Mouse (Mus musculus) MEL (cell line): ENCODE measurements around the gene Tprn. TPM values are rescaled to one million over a fixed set of nuclear protein-coding genes. Genes with fewer than 3 reads are reported as not detected.

Experiments
- DNase-seq: peaks from one replicate; pipeline ENCODE4 v3.0.0; 2011; ENCODE audit warnings: low read depth, low spot score
- H3K27ac ChIP-seq: 2 replicates; pipeline ENCODE4 v1.5.1; 2012; ENCODE audit warnings: low read depth, mild to moderate bottlenecking, control low read depth, low read length, moderate library complexity; ENCODE audit not compliant: control insufficient read depth
- H3K27me3 ChIP-seq, 2 experiments: fragments of 150-350 bp in 1 of 2; sonication (generic) in 1 of 2; 2 replicates each; pipeline ENCODE4 v1.6.1; 2012; ENCODE audit warnings: low read length in 2 of 2, mild to moderate bottlenecking in 2 of 2, improper control_type of control experiment in 1 of 2, moderate library complexity in 1 of 2; ENCODE audit not compliant: insufficient read depth in 2 of 2, control insufficient read depth in 1 of 2
- H3K36me3 ChIP-seq, 2 experiments: 2 replicates each; pipeline ENCODE4 v1.6.1; 2012 to 2014; ENCODE audit warnings: low read length in 2 of 2, improper control_type of control experiment in 1 of 2, inconsistent platforms in 1 of 2, mild to moderate bottlenecking in 1 of 2; ENCODE audit not compliant: insufficient read depth in 2 of 2, control insufficient read depth in 1 of 2
- H3K4me1 ChIP-seq, 2 experiments: fragments of 150-350 bp in 1 of 2; sonication (generic) in 1 of 2; 2 replicates each; pipeline ENCODE4 v1.6.1; 2012; ENCODE audit warnings: low read length in 2 of 2, improper control_type of control experiment in 1 of 2, mild to moderate bottlenecking in 1 of 2; ENCODE audit not compliant: insufficient read depth in 2 of 2, control insufficient read depth in 1 of 2
- H3K4me3 ChIP-seq, 2 experiments: fragments of 150-350 bp in 1 of 2; sonication (generic) in 1 of 2; 2 replicates each; pipeline ENCODE4 v1.5.1; 2012; ENCODE audit warnings: low read depth in 2 of 2, low read length in 2 of 2, mild to moderate bottlenecking in 2 of 2, moderate library complexity in 2 of 2, control low read depth in 1 of 2, improper control_type of control experiment in 1 of 2; ENCODE audit not compliant: control insufficient read depth in 1 of 2, insufficient read depth in 1 of 2
- H3K79me2 ChIP-seq: 2 replicates; pipeline ENCODE4 v1.6.1; 2012; ENCODE audit warnings: mild to moderate bottlenecking, low read length, moderate library complexity; ENCODE audit not compliant: control insufficient read depth, poor library complexity, insufficient read depth
- H3K9ac ChIP-seq: 2 replicates; pipeline ENCODE4 v1.6.1; 2012; ENCODE audit warnings: low read depth, mild to moderate bottlenecking, control low read depth, low read length, moderate library complexity; ENCODE audit not compliant: control insufficient read depth, poor library complexity, severe bottlenecking
- H3K9me3 ChIP-seq: fragments of 150-350 bp; sonication (generic); replicated peaks from 2 replicates; pipeline ENCODE4 v1.6.1; 2012; ENCODE audit warnings: mild to moderate bottlenecking, low read length, improper control_type of control experiment, moderate library complexity; ENCODE audit not compliant: insufficient read depth
- BHLHE40 ChIP-seq: IDR thresholded peaks from 2 replicates; pipeline ENCODE4 v1.6.1; 2012; ENCODE audit warnings: low read depth, mild to moderate bottlenecking, inconsistent platforms, low read length, improper control_type of control experiment, borderline replicate concordance
- CHD1 ChIP-seq: IDR thresholded peaks from 2 replicates; pipeline ENCODE4 v1.6.1; 2012; ENCODE audit warnings: low read depth, mild to moderate bottlenecking, inconsistent platforms, low read length, improper control_type of control experiment
- CTCF ChIP-seq, 3 experiments: IDR thresholded peaks in 2 of 3; conservative IDR thresholded peaks in 1 of 3; 2 replicates each; pipeline ENCODE4 v1.5.1; 2011 to 2012; ENCODE audit warnings: low read length in 3 of 3, low read depth in 2 of 3, mild to moderate bottlenecking in 2 of 3, improper control_type of control experiment in 1 of 3, inconsistent platforms in 1 of 3, mixed read lengths in 1 of 3, moderate library complexity in 1 of 3; ENCODE audit not compliant: control insufficient read depth in 1 of 3, insufficient read depth in 1 of 3, poor library complexity in 1 of 3, severe bottlenecking in 1 of 3
- E2F4 ChIP-seq: IDR thresholded peaks from 2 replicates; pipeline ENCODE4 v1.6.1; 2011; ENCODE audit warnings: low read depth, low read length, improper control_type of control experiment, borderline replicate concordance
- ELF1 ChIP-seq: IDR thresholded peaks from 2 replicates; pipeline ENCODE4 v1.6.1; 2014; ENCODE audit warnings: low read depth, mild to moderate bottlenecking, inconsistent platforms, low read length, improper control_type of control experiment, moderate library complexity
- ETS1 ChIP-seq: IDR thresholded peaks from 2 replicates; pipeline ENCODE4 v1.6.1; 2012; ENCODE audit warnings: low read depth, mild to moderate bottlenecking, inconsistent platforms, low read length, improper control_type of control experiment, moderate library complexity
- GABPA ChIP-seq: IDR thresholded peaks from 2 replicates; pipeline ENCODE4 v1.6.1; 2012; ENCODE audit warnings: low read depth, mild to moderate bottlenecking, inconsistent platforms, low read length, improper control_type of control experiment, moderate library complexity
- HCFC1 ChIP-seq: IDR thresholded peaks from 2 replicates; pipeline ENCODE4 v1.6.1; 2012; ENCODE audit warnings: low read depth, mild to moderate bottlenecking, inconsistent platforms, low read length, improper control_type of control experiment, moderate library complexity
- JUND ChIP-seq: IDR thresholded peaks from 2 replicates; pipeline ENCODE4 v1.6.1; 2011; ENCODE audit warnings: low read depth, mild to moderate bottlenecking, improper control_type of control experiment, low read length
- MAFK ChIP-seq: IDR thresholded peaks from 2 replicates; pipeline ENCODE4 v1.6.1; 2011; ENCODE audit warnings: low read depth, mild to moderate bottlenecking, low read length, improper control_type of control experiment, borderline replicate concordance
- MAX ChIP-seq: IDR thresholded peaks from 2 replicates; pipeline ENCODE4 v1.6.1; 2011; ENCODE audit warnings: low read length, improper control_type of control experiment
- MEF2A ChIP-seq: IDR thresholded peaks from 2 replicates; pipeline ENCODE4 v1.6.1; 2014; ENCODE audit warnings: low read depth, mild to moderate bottlenecking, inconsistent platforms, low read length, improper control_type of control experiment; ENCODE audit not compliant: poor library complexity, insufficient replicate concordance, severe bottlenecking; ENCODE audit errors: extremely low read depth
- MXI1 ChIP-seq: IDR thresholded peaks from 2 replicates; pipeline ENCODE4 v1.6.1; 2011; ENCODE audit warnings: mild to moderate bottlenecking, low read depth, low read length, improper control_type of control experiment
- MYB ChIP-seq: IDR thresholded peaks from 2 replicates; pipeline ENCODE4 v1.6.1; 2011; ENCODE audit warnings: mild to moderate bottlenecking, low read depth, low read length, improper control_type of control experiment
- MYC ChIP-seq: IDR thresholded peaks from 2 replicates; pipeline ENCODE4 v1.6.1; 2011; ENCODE audit warnings: low read depth, mild to moderate bottlenecking, low read length, improper control_type of control experiment, moderate library complexity
- NRF1 ChIP-seq: IDR thresholded peaks from 2 replicates; pipeline ENCODE4 v1.6.1; 2014; ENCODE audit warnings: low read depth, mild to moderate bottlenecking, inconsistent platforms, low read length, improper control_type of control experiment, moderate library complexity; ENCODE audit not compliant: poor library complexity, insufficient read depth, severe bottlenecking
- POLR2A ChIP-seq, 2 experiments: IDR thresholded peaks; 2 replicates each; pipeline ENCODE4 v1.6.1; 2011 to 2012; ENCODE audit warnings: low read length in 2 of 2, mild to moderate bottlenecking in 2 of 2, control low read depth in 1 of 2, improper control_type of control experiment in 1 of 2, low read depth in 1 of 2, moderate library complexity in 1 of 2; ENCODE audit not compliant: control insufficient read depth in 1 of 2, insufficient read depth in 1 of 2, poor library complexity in 1 of 2
- POLR2AphosphoS2 ChIP-seq: IDR thresholded peaks from 2 replicates; pipeline ENCODE4 v1.6.1; 2011; ENCODE audit warnings: low read length, improper control_type of control experiment
- POLR2AphosphoS5 ChIP-seq: IDR thresholded peaks from 2 replicates; pipeline ENCODE4 v1.6.1; 2012; ENCODE audit warnings: low read depth, borderline replicate concordance, mild to moderate bottlenecking, inconsistent platforms, low read length, moderate library complexity, mixed read lengths
- RAD21 ChIP-seq: IDR thresholded peaks from 2 replicates; pipeline ENCODE4 v1.6.1; 2011; ENCODE audit warnings: mild to moderate bottlenecking, low read depth, low read length, improper control_type of control experiment
- RCOR1 ChIP-seq: IDR thresholded peaks from 2 replicates; pipeline ENCODE4 v1.6.1; 2012; ENCODE audit warnings: low read depth, mild to moderate bottlenecking, inconsistent platforms, low read length, improper control_type of control experiment
- SIN3A ChIP-seq: IDR thresholded peaks from 2 replicates; pipeline ENCODE4 v1.6.1; 2012; ENCODE audit warnings: low read length, improper control_type of control experiment, inconsistent platforms
- SMC3 ChIP-seq: IDR thresholded peaks from 2 replicates; pipeline ENCODE4 v1.6.1; 2011; ENCODE audit warnings: low read depth, low read length, improper control_type of control experiment
- TAL1 ChIP-seq: IDR thresholded peaks from 2 replicates; pipeline ENCODE4 v1.6.1; 2012; ENCODE audit warnings: mild to moderate bottlenecking, inconsistent platforms, low read length, moderate library complexity, mixed read lengths
- TBP ChIP-seq: IDR thresholded peaks from 2 replicates; pipeline ENCODE4 v1.8.0; 2011; ENCODE audit warnings: low read depth, low read length, improper control_type of control experiment
- TCF12 ChIP-seq: IDR thresholded peaks from 2 replicates; pipeline ENCODE4 v1.6.1; 2014; ENCODE audit warnings: low read depth, mild to moderate bottlenecking, inconsistent platforms, low read length, improper control_type of control experiment, moderate library complexity
- ZC3H11A ChIP-seq: IDR thresholded peaks from 2 replicates; pipeline ENCODE4 v1.6.1; 2012; ENCODE audit warnings: low read depth, mild to moderate bottlenecking, inconsistent platforms, low read length, improper control_type of control experiment
- ZKSCAN1 ChIP-seq: IDR thresholded peaks from 2 replicates; pipeline ENCODE4 v1.6.1; 2012; ENCODE audit warnings: low read depth, mild to moderate bottlenecking, inconsistent platforms, low read length, improper control_type of control experiment, moderate library complexity
- ZMIZ1 ChIP-seq: IDR thresholded peaks from 2 replicates; pipeline ENCODE4 v1.6.1; 2012; ENCODE audit warnings: low read depth, mild to moderate bottlenecking, inconsistent platforms, low read length, improper control_type of control experiment, moderate library complexity
- ZNF384 ChIP-seq: IDR thresholded peaks from 2 replicates; pipeline ENCODE4 v1.6.1; 2012; ENCODE audit warnings: low read depth, mild to moderate bottlenecking, inconsistent platforms, low read length, improper control_type of control experiment
- polyA plus RNA-seq, 2 experiments: library from polyadenylated mRNA; stranded (reverse) in 1 of 2; unstranded in 1 of 2; fragments of >175 nt in 1 of 2; fragments of >200 nt in 1 of 2; gene quantifications; 2 replicates each; pipeline versions ENCODE4 v1.2.1 to v1.2.4; 2012; ENCODE audit warnings: low replicate concordance in 2 of 2, low read depth in 1 of 2; ENCODE audit not compliant: insufficient read length in 2 of 2, insufficient read depth in 1 of 2, missing spikeins in 1 of 2
- total RNA-seq: library from RNA; depleted of rRNA; stranded (reverse); fragments of 300-350 nt; gene quantifications from 2 replicates; pipeline ENCODE4 v1.2.3, GENCODE M21; 2012

The Tprn gene
- total and polyA plus RNA-seq, 3 experiments, result 32.9 to 50.8 TPM; not detected in 1

DNA sequence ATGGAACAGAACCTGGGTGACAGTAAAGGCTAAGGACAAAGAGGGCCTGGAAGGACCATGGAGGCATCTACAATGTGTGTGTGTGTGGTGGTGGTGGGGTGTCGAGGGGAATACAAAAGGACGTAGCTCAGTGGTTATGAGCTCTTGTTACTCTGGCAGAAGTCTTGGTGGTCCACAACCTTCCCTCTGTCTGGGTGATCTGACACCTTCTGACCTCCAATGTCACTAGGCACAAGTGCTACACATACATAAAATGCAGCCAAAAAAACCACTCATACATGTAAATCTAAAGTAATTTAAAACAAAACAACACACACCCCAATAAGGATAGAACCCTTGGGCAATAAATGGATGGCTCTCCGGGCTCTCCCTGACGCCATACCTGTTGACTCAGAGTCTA, 35.0 kb upstream of the Tprn start:
- peaks cover 17% of the 10 kb centered on the region for H3K79me2 ChIP-seq
- no peak for TF ChIP-seq SMC3
- TF ChIP-seq RAD21, result no peak
- no peak for TF ChIP-seq MXI1
- TF ChIP-seq HCFC1, result no peak
- no peak for TF ChIP-seq CTCF (IDR thresholded peaks at IDR 0.05 in 2 of 3, conservative IDR thresholded peaks at IDR 0.05 in 1 of 3; ENCODE audit: control insufficient read depth in 1 of 3, insufficient read depth in 1 of 3, low read depth in 2 of 3, low read length in 3 of 3, poor library complexity in 1 of 3, severe bottlenecking in 1 of 3)
- no peak for TF ChIP-seq ETS1
- TF ChIP-seq POLR2AphosphoS5, result no peak
- no peak for TF ChIP-seq ZC3H11A
- no peak for TF ChIP-seq RCOR1
- TF ChIP-seq NRF1, result no peak
- no peak overlapping the region for H3K9ac ChIP-seq
- no peaks in the 10 kb centered on the region for H3K27me3 ChIP-seq
- H3K36me3 ChIP-seq, result peaks cover 6 to 8% of the 10 kb centered on the region in 2 experiments
- H3K9me3 ChIP-seq, result no peaks in the 10 kb centered on the region
- no peak overlapping the region for H3K27ac ChIP-seq
- DNase-seq, result no peak
- no peak overlapping the region for H3K4me3 ChIP-seq
- peaks cover 6 to 18% of the 10 kb centered on the region in 2 experiments; a peak in 3 of 4 replicates for H3K4me1 ChIP-seq

GRCm38 (mm10) chr2:25228431-25228889, 34.0 kb upstream of the Tprn start:
- Histone ChIP-seq H3K27me3 (no peaks in the 10 kb centered on the region), H3K4me1 (peaks cover 7 to 26% of the 10 kb centered on the region in 2 experiments; a peak in 3 of 4 replicates), H3K4me3 (peak overlapping the region; percentile 48 to 67), H3K36me3 (peaks cover 4 to 12% of the 10 kb centered on the region in 2 experiments), H3K9ac (peak overlapping the region; percentile 66), H3K9me3 (no peaks in the 10 kb centered on the region), H3K79me2 (peaks cover 13% of the 10 kb centered on the region), H3K27ac (peak overlapping the region; percentile 72)
- DNase-seq, result peak; percentile 94
- TF ChIP-seq ZC3H11A (peak; percentile 38; the same call in 1 of the 2 replicates), MAFK (no peak), MAX (peak; percentile 61), SIN3A (peak; percentile 91), MYC (0 out of 2 replicates have a peak, but pooled peaks have one; percentile 52), MEF2A (no peak), ZNF384 (no peak), MXI1 (peak; percentile 67), POLR2AphosphoS2 (no peak), GABPA (no peak), POLR2A (IDR thresholded peaks at IDR 0.05; ENCODE audit: control insufficient read depth in 1 of 2, insufficient read depth in 1 of 2, low read depth in 1 of 2, low read length in 2 of 2, poor library complexity in 1 of 2) (peak in 1 of 2 experiments; percentile 35; a peak in 1 of 4 replicates), RAD21 (peak; percentile 59), POLR2AphosphoS5 (no peak), SMC3 (no peak; the same call in none of the 2 replicates), JUND (no peak), TCF12 (0 out of 2 replicates have a peak, but pooled peaks have one; percentile 29), TAL1 (no peak), HCFC1 (peak; percentile 68), E2F4 (no peak), BHLHE40 (0 out of 2 replicates have a peak, but pooled peaks have one; percentile 55), ELF1 (peak; percentile 73), ZMIZ1 (0 out of 2 replicates have a peak, but pooled peaks have one; percentile 27), ZKSCAN1 (no peak), CTCF (IDR thresholded peaks at IDR 0.05 in 2 of 3, conservative IDR thresholded peaks at IDR 0.05 in 1 of 3; ENCODE audit: control insufficient read depth in 1 of 3, insufficient read depth in 1 of 3, low read depth in 2 of 3, low read length in 3 of 3, poor library complexity in 1 of 3, severe bottlenecking in 1 of 3) (peak; percentile 72 to 96 (median 93)), TBP (peak; percentile 62), MYB (no peak), RCOR1 (no peak), CHD1 (no peak)
